Mouse (Mus musculus) cortical plate, adult 2 months (tissue): ENCODE measurements around the gene Mycl.

Experiments used
- CTCF ChIP-seq: fragments of 200-500 bp; IDR thresholded peaks from 2 replicates; pipeline ENCODE4 v1.5.1; 2011; ENCODE audit warnings: mild to moderate bottlenecking, control low read depth, low read length; ENCODE audit not compliant: insufficient read depth; ENCODE audit errors: extremely low read depth
- POLR2A ChIP-seq: fragments of 200-500 bp; IDR thresholded peaks from 2 replicates; pipeline ENCODE4 v1.6.1; 2011; ENCODE audit warnings: mild to moderate bottlenecking, low read length, control low read depth; ENCODE audit not compliant: insufficient read depth; ENCODE audit errors: extremely low read depth

GRCm38 (mm10) chr4:123014501-123015282 lies 19.2 kb downstream of the Mycl start:
- TF ChIP-seq POLR2A (no peak), CTCF (no peak)
